In the genomic region with DNA sequence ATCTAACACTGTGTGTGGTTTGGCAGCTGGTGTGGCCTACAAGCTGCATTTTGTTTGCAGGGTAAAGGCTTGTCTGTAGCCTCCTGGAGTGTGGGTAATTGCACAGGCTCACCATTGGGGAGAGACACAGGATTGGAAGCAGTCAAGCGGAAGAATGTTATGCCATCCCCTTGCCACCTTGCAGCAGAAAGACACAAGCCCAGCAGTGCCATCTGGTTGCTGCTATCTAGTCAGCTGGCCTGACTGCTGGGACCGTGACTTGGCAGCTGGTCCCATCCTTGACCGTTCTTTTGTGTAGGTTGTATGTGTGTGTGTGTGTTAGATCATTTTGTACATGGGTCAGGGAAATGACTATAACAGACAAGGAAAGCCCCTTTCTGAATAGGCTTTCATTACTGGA, we compare ENCODE assay signal across 8 mouse cellular contexts. TPM values are rescaled to one million over a fixed set of nuclear protein-coding genes. Genes with fewer than 3 reads are reported as not detected.
A peak's percentile ranks its signal among the peaks of the same experiment; 100 is the strongest.
DNase-seq lines count a peak whose midpoint lies in the region; ATAC-seq lines count a peak whose summit lies in the region.

No protein-coding gene starts in this region.

- ATAC-seq in forebrain, embryonic 14.5 days = peak; percentile 92
- no peak for ATAC-seq in liver, embryonic 11.5 days (replicated peaks; ENCODE audit: low FRiP score)

- no peaks in the 10 kb centered on the region for H3K9me3 ChIP-seq in forebrain, embryonic 14.5 days (replicated peaks; ENCODE audit: control insufficient read depth, low read length)
- H3K9me3 ChIP-seq in liver, embryonic 11.5 days (ENCODE audit: control insufficient read depth, low read length) = no peaks in the 10 kb centered on the region

- H3K9ac ChIP-seq in forebrain, embryonic 14.5 days (ENCODE audit: low read length) = peak overlapping the region; percentile 32; the same call in 1 of the 2 replicates
- no peak overlapping the region for H3K9ac ChIP-seq in liver, embryonic 11.5 days (ENCODE audit: low read depth, low read length)

- peak; percentile 20 for DNase-seq in embryo, embryonic 11 days
- DNase-seq in embryo, embryonic 10.5 days (ENCODE audit: low spot score) = no peak
- peak; percentile 91 for DNase-seq in forebrain, embryonic 14.5 days (ENCODE audit: low spot score)
- peak; percentile 36 to 37 for DNase-seq in layer of hippocampus, postnatal 14 days (ENCODE audit: low spot score in 2 of 2)
- DNase-seq in retina, embryonic 14.5 days (ENCODE audit: low spot score) = peak; percentile 87
- no peak for DNase-seq in lung, postnatal 4 days
- no peak for DNase-seq in liver, embryonic 11.5 days (ENCODE audit: low spot score)
- no peak for DNase-seq in kidney, postnatal 36 days

- H3K27me3 ChIP-seq in forebrain, embryonic 14.5 days (replicated peaks; ENCODE audit: control insufficient read depth, insufficient read depth, low read length) = no peaks in the 10 kb centered on the region
- H3K27me3 ChIP-seq in liver, embryonic 11.5 days (replicated peaks; ENCODE audit: control insufficient read depth, insufficient read depth, low read length) = no peaks in the 10 kb centered on the region

- H3K27ac ChIP-seq in forebrain, embryonic 14.5 days (ENCODE audit: low read depth, low read length) = peak overlapping the region; percentile 83
- H3K27ac ChIP-seq in liver, embryonic 11.5 days (ENCODE audit: low read depth, low read length) = no peak overlapping the region

- H3K4me3 ChIP-seq in forebrain, embryonic 14.5 days (ENCODE audit: low read depth, low read length) = no peak overlapping the region
- no peak overlapping the region for H3K4me3 ChIP-seq in liver, embryonic 11.5 days (ENCODE audit: low read depth, low read length)

- H3K4me2 ChIP-seq in forebrain, embryonic 14.5 days (ENCODE audit: low read length) = peak overlapping the region; percentile 18; the same call in 1 of the 2 replicates
- H3K4me2 ChIP-seq in liver, embryonic 11.5 days = no peak overlapping the region

- 24% methylated on average over 3 of the region's 3 CpGs for WGBS in forebrain, embryonic 14.5 days
- 89% methylated on average over 3 of the region's 3 CpGs for WGBS in liver, embryonic 11.5 days

- H3K4me1 ChIP-seq in forebrain, embryonic 14.5 days (ENCODE audit: control insufficient read depth, insufficient read depth, low read length) = peaks cover 22% of the 10 kb centered on the region
- no peaks in the 10 kb centered on the region for H3K4me1 ChIP-seq in liver, embryonic 11.5 days (replicated peaks; ENCODE audit: control insufficient read depth, insufficient read depth, low read length)

- H3K36me3 ChIP-seq in forebrain, embryonic 14.5 days (ENCODE audit: control insufficient read depth, insufficient read depth, low read length) = peaks cover 26% of the 10 kb centered on the region
- H3K36me3 ChIP-seq in liver, embryonic 11.5 days (ENCODE audit: control insufficient read depth, insufficient read depth, low read length) = peaks cover 3% of the 10 kb centered on the region; the same call in 1 of the 2 replicates

RNA-seq across cellular contexts. Expression of a gene that starts 33.9 kb away (rescaled TPM):
- 195 and 222 TPM in 2 replicates for polyA plus RNA-seq in forebrain, embryonic 14.5 days (2014; fragmentation: Nextera tagmentation; extraction: Ambion mirVana)
- total RNA-seq in layer of hippocampus, postnatal 14 days (2021) = 100 to 1,000 TPM; 143 to 146 TPM
- 78.5 and 82.2 TPM in 2 replicates for polyA plus RNA-seq in liver, embryonic 11.5 days (2014; fragmentation: Nextera tagmentation; extraction: Ambion mirVana)

Comparison
In these comparisons a context has a peak if more than half of its experiments do, and no peak if none do; other contexts are left out.
1. DNase-seq: peak in embryo, embryonic 11 days (single experiment), forebrain, embryonic 14.5 days (single experiment), layer of hippocampus, postnatal 14 days (2 of 2) and retina, embryonic 14.5 days (single experiment); none in embryo, embryonic 10.5 days (single experiment), lung, postnatal 4 days (0 of 2), liver, embryonic 11.5 days (single experiment) and kidney, postnatal 36 days (0 of 2).